Mouse (Mus musculus): Measurements from ENCODE around the gene Mapk11.

Mapk11 gene

GRCm38 (mm10) chr15:89140659-89141252 lies 8.7 kb downstream of the Mapk11 start, which contains the start of gene Mapk12:
Gene Mapk12, minus strand, starts transcription at chr15:89140703.
- peak in 1 of 2 experiments; percentile 51 for DNase-seq (ENCODE audit: low spot score in 2 of 2)

DNA sequence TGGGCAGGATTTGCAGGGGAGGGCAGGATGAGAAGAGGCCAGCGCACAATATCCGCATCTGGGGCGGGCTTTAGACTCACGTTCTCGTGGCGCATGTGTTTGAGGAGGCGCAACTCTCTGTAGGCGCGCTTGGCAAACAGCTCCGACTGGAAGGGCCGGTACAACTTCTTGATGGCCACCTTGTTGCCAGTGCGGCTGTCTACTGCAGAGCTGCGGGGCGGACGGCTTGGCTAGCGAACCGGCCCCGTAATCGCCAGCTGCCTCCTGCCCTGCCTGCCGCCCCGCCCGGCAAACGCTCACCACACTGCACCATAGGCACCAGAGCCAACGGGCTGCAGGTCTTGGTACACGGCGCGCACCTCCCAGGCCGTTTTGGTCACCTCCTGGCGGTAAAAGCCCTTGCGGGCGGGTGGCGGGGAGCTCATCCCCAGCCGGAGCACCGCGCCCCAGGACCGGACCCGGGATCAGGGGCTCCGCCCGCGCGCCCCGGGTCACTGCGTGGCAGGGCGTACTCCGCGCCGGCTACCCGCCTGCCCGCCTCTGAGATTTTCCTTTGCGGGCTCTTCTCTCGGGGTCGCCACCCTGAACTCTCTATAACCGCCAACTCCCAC lies 9.3 kb downstream of the Mapk11 start:
- peak; percentile 78 to 86 for DNase-seq (ENCODE audit: low spot score in 2 of 2)

DNA sequence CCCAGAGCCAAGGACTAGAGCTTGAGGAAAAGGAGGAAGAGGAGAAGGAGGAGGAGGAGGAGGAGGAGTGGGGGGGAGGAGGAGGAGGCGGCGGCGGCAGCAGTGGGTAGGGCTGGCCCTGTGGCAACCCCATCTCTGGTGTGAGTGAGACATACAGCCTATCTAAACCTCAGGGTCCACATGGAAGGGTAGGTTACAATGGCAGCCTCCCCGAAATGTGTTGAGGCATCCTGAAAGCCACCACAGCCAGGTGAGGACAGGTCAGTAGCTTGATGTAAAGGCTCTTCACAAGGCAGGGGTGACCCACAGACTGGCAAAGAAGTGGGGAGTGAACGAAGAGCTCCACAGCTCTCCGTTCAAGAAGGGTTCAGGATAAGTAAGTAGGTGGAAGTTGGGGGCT lies 10.9 kb downstream of the Mapk11 start:
- DNase-seq (ENCODE audit: low spot score in 2 of 2): no peak

DNA sequence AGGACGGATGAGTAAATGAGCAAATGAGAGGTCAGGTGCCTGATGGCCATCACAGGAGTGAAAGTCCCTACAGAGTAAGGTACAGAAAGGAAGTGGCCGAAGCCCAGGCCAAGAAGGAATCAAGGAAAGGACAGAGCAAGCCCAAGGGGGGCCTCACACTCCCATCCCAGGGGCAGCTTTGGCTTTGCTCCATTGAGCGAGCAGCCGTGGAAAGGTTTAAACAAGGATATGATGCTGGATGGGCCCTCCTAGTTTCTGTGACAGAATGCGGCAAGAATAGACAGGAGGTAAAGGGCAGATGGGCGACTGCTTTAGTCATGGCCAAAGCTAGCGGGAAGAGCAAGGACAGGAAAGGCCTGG lies 11.4 kb downstream of the Mapk11 start:
- no peak for DNase-seq (ENCODE audit: low spot score in 2 of 2)

- no peak for DNase-seq (ENCODE audit: low spot score in 2 of 2)
These were observed 11.9 kb downstream of the Mapk11 start for GRCm38 (mm10) chr15:89137378-89138045.

DNA sequence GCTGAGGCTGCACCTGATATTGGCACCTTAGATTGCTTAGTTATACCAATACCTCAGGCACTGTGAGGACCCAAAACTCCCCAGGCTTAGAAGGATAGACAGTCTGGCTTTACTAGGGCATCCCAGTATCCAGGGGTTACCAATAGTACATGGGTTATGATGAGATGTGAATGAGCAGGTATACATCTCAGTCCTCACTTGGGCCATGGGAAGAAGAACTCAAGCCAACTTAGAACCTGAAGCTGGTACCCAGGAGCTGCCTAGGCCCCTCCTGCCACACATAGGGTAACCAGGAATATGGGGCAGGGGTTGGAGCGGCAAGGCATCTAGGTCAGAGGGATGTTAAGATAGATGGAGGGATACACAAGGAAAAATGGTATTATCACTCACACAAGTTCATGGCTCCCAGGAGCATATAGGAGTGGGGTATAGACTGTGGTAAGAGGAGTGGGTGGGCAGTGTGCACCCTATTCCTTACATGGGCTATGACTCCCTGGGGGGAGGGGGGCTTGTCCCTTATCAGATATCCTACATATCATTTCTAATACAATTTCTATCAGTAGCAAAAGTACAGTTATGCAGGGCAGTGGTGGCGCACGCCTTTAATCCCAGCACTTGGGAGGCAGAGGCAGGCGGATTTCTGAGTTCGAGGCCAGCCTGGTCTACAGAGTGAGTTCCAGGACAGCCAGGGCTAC lies 12.8 kb downstream of the Mapk11 start:
- DNase-seq (ENCODE audit: low spot score in 2 of 2): no peak

DNA sequence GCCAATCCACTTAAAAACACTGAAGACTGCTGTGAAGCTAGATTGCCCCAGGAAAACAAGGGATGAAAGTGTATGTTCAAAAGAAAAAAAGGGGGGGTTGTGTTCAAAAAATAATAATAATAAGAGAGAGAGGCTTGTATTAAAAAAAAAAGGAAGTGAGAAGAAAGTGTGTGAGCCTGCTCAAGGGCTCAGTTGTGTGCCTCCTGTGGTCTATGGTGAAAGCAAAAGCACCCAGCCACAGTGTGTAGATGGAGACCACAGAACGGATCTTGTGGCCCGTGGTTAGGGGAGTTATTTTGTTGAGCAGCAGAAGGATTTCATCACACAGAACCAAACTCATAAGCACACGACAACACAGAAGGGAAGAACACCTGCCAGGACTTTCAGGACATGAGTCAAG lies 18.1 kb downstream of the Mapk11 start:
- DNase-seq (ENCODE audit: low spot score in 2 of 2): no peak

DNA sequence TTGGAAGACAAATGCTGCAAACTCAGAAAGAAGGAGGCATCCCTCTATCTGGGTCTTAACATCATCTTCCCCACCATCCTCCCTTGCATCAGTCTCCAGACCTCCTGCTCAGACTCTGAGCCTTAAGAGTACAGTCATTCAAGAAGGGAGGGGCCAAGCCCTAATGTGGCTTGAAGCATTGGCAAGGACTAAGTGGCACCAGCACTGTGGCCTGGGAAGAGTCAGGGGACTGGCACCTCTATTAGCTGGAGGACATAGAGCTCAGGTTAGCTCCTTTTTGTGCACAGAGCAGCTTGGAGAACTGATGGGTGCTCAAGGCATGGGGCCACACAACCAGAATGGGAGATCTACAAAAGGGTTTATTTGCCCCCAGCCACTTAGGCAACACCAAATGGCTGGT lies 19.2 kb downstream of the Mapk11 start:
- no peak for DNase-seq (ENCODE audit: low spot score in 2 of 2)

DNA sequence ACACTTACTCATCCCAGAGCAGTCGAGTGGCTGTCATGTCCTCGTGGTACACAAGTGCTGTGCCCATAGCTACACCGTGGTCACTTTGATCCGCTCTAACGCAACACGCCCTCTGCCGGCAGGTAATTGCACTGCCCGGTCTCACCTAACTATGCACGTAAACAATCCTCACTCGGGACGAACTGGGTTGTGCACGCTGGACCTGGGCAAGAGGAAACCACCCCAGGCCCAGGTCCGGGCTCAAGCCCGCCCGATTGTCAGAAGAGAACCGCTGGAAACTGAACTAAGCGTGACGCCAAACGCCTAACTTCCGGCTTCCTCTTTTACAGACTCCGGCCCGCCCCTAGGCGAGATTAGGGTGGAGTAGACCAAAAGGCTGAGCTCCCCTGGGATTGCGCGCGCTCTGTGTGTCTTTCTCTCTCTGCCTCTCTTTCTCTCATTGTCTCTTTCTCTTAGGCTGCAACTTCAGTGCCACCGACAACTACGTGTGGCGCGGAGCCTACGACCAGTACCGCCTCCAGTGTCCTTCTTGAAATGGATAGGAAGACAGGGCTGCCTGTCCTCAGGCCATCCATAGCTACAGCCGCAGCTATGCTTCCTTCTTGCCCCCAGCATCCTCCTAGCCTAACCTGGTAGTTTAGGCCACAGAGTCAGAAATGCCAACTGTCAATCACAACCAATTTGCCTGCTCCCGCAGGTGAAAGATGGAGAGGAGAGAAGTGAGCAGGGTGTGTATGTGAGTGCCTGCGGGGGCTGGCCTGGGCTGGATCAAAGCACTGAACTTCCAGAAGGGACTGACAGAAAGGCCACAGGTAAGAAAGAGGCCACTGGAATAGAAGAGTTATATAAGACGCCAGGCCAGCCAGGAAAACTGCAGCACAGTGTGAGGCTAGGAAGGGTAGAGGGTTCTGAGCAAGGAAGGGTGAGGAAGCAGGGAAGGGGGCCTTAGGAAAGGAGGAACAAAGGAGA lies 20.8 kb downstream of the Mapk11 start, which contains the start of gene Hdac10:
TSS of gene Hdac10 (minus strand) at position 319 of the 969 bp plus-strand sequence.
- peak; percentile 88 to 90 for DNase-seq (ENCODE audit: low spot score in 2 of 2)

- DNase-seq (ENCODE audit: low spot score in 2 of 2): no peak
These were observed 22.0 kb downstream of the Mapk11 start for GRCm38 (mm10) chr15:89127364-89127940.

GRCm38 (mm10) chr15:89126622-89127021 lies 22.8 kb downstream of the Mapk11 start:
- DNase-seq (ENCODE audit: low spot score in 2 of 2): no peak

DNA sequence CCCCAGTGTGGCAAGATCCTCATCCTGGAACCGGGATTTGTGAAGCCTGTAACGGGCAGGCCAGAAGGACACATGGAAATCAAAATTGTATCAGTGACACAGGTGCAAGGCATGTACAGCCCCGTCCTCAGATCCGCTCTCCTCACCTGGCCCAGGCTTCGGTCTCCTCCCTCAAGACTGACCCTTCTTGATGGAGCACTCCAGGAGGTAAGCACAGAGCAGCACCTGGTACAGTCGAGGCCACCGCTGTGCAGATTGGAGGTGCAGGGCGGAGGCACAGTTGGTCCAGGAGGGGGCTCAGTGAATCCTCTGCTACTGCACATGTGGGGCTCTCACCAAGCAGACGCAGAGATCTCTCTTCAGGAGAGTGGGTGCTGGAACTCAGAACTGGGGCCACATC lies 24.1 kb downstream of the Mapk11 start:
- no peak for DNase-seq (ENCODE audit: low spot score in 2 of 2)

DNA sequence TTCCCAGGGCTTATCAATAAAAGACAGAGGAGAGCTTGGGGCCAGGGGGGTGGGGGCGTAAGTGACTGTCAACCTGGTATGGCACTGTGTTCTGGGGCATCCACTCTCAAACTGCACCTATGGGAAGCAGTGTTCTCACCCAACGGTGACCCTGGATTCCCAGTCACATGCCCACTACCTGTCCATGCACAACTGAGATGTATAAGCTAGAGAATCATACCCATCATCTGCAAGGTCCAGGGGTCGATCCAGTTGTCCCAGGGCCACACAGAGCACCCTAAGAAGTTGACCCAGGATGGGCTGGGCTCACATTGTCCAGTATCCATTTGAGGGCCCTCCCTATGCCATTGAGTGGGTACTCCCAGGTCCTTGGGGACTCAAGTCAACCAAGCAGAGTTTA lies 25.1 kb downstream of the Mapk11 start:
- DNase-seq (ENCODE audit: low spot score in 2 of 2): no peak

GRCm38 (mm10) chr15:89123595-89123994 lies 25.8 kb downstream of the Mapk11 start:
- DNase-seq (ENCODE audit: low spot score in 2 of 2): peak in 1 of 2 experiments; percentile 70

DNA sequence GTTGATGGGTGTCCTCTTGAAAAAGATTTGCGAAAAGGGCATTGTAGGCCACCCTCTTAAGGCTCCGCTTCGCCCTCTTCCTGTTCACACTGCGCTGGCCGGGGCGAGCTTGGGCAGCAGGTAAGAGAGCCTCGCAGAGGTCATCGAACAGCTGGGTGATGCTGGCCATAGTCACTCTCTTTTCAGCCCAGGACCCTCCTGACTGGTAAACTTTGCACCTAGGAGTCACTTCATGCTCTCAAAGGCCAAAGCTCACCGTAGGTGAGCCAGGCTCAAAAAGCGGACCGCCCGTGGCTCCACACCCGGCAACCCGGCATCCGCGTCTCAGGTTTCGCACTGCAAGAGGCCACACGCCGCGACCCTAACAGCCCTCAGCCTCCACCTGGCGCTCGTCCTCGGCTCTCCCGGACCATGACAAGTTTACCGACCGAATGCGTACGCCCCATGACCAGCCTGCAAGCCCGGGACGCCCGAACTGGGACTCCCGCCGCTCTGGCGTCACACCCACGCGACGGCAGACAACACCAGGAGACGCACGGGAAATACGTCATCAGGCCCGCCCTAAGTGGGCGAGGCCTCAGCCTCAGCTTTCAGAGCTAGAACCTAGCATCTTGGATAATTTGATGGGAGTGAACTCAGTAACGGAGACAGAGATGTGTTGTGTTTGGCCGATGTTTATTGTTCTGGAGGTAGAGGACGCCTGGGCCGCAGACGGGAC lies 26.6 kb downstream of the Mapk11 start, which contains the start of gene Tubgcp6:
TSS of gene Tubgcp6 (minus strand) at position 464 of the 718 bp plus-strand sequence.
- peak; percentile 96 to 98 for DNase-seq (ENCODE audit: low spot score in 2 of 2)

DNA sequence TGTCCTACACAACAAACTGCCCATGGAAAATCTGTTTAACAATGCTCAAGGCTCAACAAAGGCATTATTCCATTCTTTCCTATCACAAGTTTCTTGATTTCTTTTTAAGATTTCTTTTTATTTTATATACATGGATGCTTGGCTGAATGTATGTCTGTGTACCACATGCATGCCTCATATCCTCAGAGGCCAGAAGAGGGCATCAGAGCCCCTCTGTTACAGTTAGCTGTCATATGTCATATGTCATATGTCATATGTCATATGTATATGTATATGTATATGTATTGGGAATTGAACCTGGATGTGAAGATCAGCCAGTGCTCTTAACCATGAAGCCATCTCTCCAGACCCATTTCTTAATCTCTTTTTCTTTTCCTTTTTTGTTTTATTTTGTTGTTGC lies 31.4 kb downstream of the Mapk11 start:
- no peak for DNase-seq (ENCODE audit: low spot score in 2 of 2)

- no peak for DNase-seq (ENCODE audit: low spot score in 2 of 2)
These were observed 39.3 kb downstream of the Mapk11 start for GRCm38 (mm10) chr15:89110147-89110546.

DNA sequence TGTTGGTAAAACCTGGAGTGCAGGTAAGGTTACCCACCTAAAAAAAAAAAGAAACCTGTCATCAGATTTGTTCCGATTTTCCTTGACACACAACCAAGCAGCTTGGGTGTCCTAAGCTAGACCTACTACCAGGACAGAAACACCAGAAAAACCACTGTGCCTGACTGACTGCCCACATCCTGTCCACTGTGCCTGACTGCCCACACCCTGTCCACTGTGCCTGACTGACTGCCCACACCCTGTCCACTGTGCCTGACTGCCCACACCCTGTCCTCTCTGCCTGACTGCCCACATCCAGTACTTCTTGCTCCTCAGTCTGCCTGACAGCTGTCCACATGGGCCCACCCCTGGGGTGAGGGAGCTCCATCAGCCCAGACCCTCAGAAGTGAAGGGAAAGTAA lies 42.5 kb downstream of the Mapk11 start:
- no peak for DNase-seq (ENCODE audit: low spot score in 2 of 2)

GRCm38 (mm10) chr15:89106073-89106472 lies 43.4 kb downstream of the Mapk11 start:
- DNase-seq (ENCODE audit: low spot score in 2 of 2): peak; percentile 46 to 65

GRCm38 (mm10) chr15:89104425-89104824 lies 45.0 kb downstream of the Mapk11 start:
- DNase-seq (ENCODE audit: low spot score in 2 of 2): peak; percentile 59 to 76

Data from frontal cortex, postnatal 36 days (tissue).